Mouse (Mus musculus) left cerebral cortex, postnatal 14 days (tissue): Measurements from ENCODE around the gene 2210011C24Rik. TPM values are rescaled to one million over a fixed set of nuclear protein-coding genes. Genes with fewer than 3 reads are reported as not detected.
"Not testable (repeated sequence)": the region's sequence is repeated elsewhere in the genome, so short reads cannot be mapped to it uniquely, and the experiment has no call there.

Source experiments
- DNase-seq, 2 experiments: peaks; one replicate each; pipeline ENCODE4 v3.0.0; 2021 to 2022; ENCODE audit warnings: low spot score in 2 of 2, mixed read lengths in 1 of 2
- intact Hi-C: fragments of 180-260 bp; cut with DNase I; formaldehyde crosslinking; loops from one replicate; pipeline ENCODE4 v1.15.1; 2025
- total RNA-seq, 2 experiments: library from RNA; stranded (reverse); gene quantifications; 2 replicates each; pipeline ENCODE4 v1.2.3; 2021

Gene 2210011C24Rik
- total RNA-seq, 2 experiments from 2014 or later, result 1.4 to 2.1 TPM

- intact Hi-C loops, result no loop called here
- peak in 1 of 2 experiments; percentile 56 for DNase-seq
Observed at GRCm38 (mm10) chr8:83998231-83999056, 13.5 kb downstream of the 2210011C24Rik start.

- intact Hi-C loops, result no loop called here
- DNase-seq, result peak in 1 of 2 experiments; percentile 70
Observed at GRCm38 (mm10) chr8:83997511-83998141, 14.3 kb downstream of the 2210011C24Rik start, which contains the start of gene Samd1. Samd1 (plus strand) TSS chr8:83997672.

GRCm38 (mm10) chr8:83996567-83997505, 15.1 kb downstream of the 2210011C24Rik start:
- DNase-seq, result peak; percentile 73 to 76
- intact Hi-C loops, result no loop called here

GRCm38 (mm10) chr8:83995973-83996372, 16.0 kb downstream of the 2210011C24Rik start:
- DNase-seq, result no peak
- intact Hi-C loops, result no loop called here

- no peak for DNase-seq
- intact Hi-C loops, result no loop called here
Observed at GRCm38 (mm10) chr8:83994030-83994429, 17.9 kb downstream of the 2210011C24Rik start.

- intact Hi-C loops, result no loop called here
- DNase-seq, result no peak
Observed at GRCm38 (mm10) chr8:83992488-83992887, 19.5 kb downstream of the 2210011C24Rik start.

- no peak for DNase-seq
- intact Hi-C loops, result no loop called here
Observed at GRCm38 (mm10) chr8:83990170-83990569, 21.8 kb downstream of the 2210011C24Rik start.

- no peak for DNase-seq
- intact Hi-C loops, result no loop called here
Observed at GRCm38 (mm10) chr8:83989243-83989642, 22.7 kb downstream of the 2210011C24Rik start.

- DNase-seq, intact Hi-C loops: not testable (repeated sequence)
Observed at GRCm38 (mm10) chr8:83983222-83983621, 28.7 kb downstream of the 2210011C24Rik start.

- intact Hi-C loops, result no loop called here
- no peak for DNase-seq
Observed at GRCm38 (mm10) chr8:83982449-83982848, 29.5 kb downstream of the 2210011C24Rik start.

- intact Hi-C loops, result no loop called here
- DNase-seq, result no peak
Observed at GRCm38 (mm10) chr8:83981533-83981932, 30.4 kb downstream of the 2210011C24Rik start.

- no peak for DNase-seq
- intact Hi-C loops, result loop anchor here (1.0 kb wide), 1 partner anchor 28 kb away; no protein-coding TSS in a partner anchor
Observed at GRCm38 (mm10) chr8:83980845-83981244, 31.1 kb downstream of the 2210011C24Rik start.

GRCm38 (mm10) chr8:83980250-83980649, 31.7 kb downstream of the 2210011C24Rik start:
- intact Hi-C loops, result loop anchor here (1.0 kb wide), 1 partner anchor 29 kb away; no protein-coding TSS in a partner anchor
- no peak for DNase-seq

GRCm38 (mm10) chr8:83978200-83978599, 33.8 kb downstream of the 2210011C24Rik start:
- no peak for DNase-seq
- intact Hi-C loops, result no loop called here

GRCm38 (mm10) chr8:83977646-83978045, 34.3 kb downstream of the 2210011C24Rik start:
- intact Hi-C loops, result no loop called here
- DNase-seq, result no peak

GRCm38 (mm10) chr8:83976779-83977350, 35.1 kb downstream of the 2210011C24Rik start:
- intact Hi-C loops, result no loop called here
- DNase-seq, result peak in 1 of 2 experiments; percentile 55

- intact Hi-C loops, result no loop called here
- no peak for DNase-seq
Observed at GRCm38 (mm10) chr8:83976101-83976630, 35.8 kb downstream of the 2210011C24Rik start.

GRCm38 (mm10) chr8:83974521-83974920, 37.5 kb downstream of the 2210011C24Rik start:
- DNase-seq, result no peak

More at GRCm38 (mm10) chr8:83974521-83974920, 37.5 kb downstream of the 2210011C24Rik start:
- intact Hi-C loops, result no loop called here
